14 mouse cellular contexts compared by ENCODE assay signal in genomic region chr19:36916876-36917389, GRCm38 (mm10). TPM values are rescaled to one million over a fixed set of nuclear protein-coding genes. Genes with fewer than 3 reads are reported as not detected.
DNase-seq lines count a peak whose midpoint lies in the region; ATAC-seq and TF ChIP-seq lines count a peak whose summit lies in the region.
"Had no signal": no experiment of that assay in that cellular context is flagged by ENCODE, and none has a peak within 500 bp of the region (broad histone marks: within the 10 kb centered on the region; RNA-seq: fewer than 3 reads in every experiment).

No protein-coding gene starts in this region.

- peak overlapping the region; percentile 36 for H3K4me2 ChIP-seq in neural tube, embryonic 11.5 days (ENCODE audit: low read depth)
- H3K4me2 ChIP-seq in forebrain, postnatal 0 days (ENCODE audit: low read depth): peak overlapping the region; percentile 5; the same call in 1 of the 2 replicates
- peak overlapping the region; percentile 33 for H3K4me2 ChIP-seq in midbrain, embryonic 12.5 days (replicated peaks)
- no peak overlapping the region for H3K4me2 ChIP-seq in lung, postnatal 0 days (replicated peaks; ENCODE audit: low read depth, low read length)

- no peak overlapping the region for H3K27ac ChIP-seq in neural tube, embryonic 11.5 days (ENCODE audit: low read depth, low read length)
- H3K27ac ChIP-seq in forebrain, postnatal 0 days (ENCODE audit: low read depth, low read length): no peak overlapping the region
- no peak overlapping the region for H3K27ac ChIP-seq in midbrain, embryonic 12.5 days (replicated peaks)
- H3K27ac ChIP-seq in lung, postnatal 0 days (ENCODE audit: low read length): no peak overlapping the region
- H3K27ac ChIP-seq: embryonic facial prominence, embryonic 12.5 days; liver, embryonic 14.5 days had no signal

- no peaks in the 10 kb centered on the region for H3K9me3 ChIP-seq in neural tube, embryonic 11.5 days (ENCODE audit: control insufficient read depth, low read length)
- no peaks in the 10 kb centered on the region for H3K9me3 ChIP-seq in forebrain, postnatal 0 days (ENCODE audit: low read length)
- H3K9me3 ChIP-seq in midbrain, embryonic 12.5 days: no peaks in the 10 kb centered on the region
- H3K9me3 ChIP-seq in lung, postnatal 0 days (ENCODE audit: low read length): no peaks in the 10 kb centered on the region
- H3K9me3 ChIP-seq: embryonic facial prominence, embryonic 12.5 days had no signal

- peaks cover 6% of the 10 kb centered on the region; the same call in 1 of the 2 replicates for H3K4me1 ChIP-seq in neural tube, embryonic 11.5 days (ENCODE audit: control insufficient read depth, insufficient read depth, low read length)
- H3K4me1 ChIP-seq in forebrain, postnatal 0 days (ENCODE audit: insufficient read depth): no peaks in the 10 kb centered on the region
- peaks cover 11% of the 10 kb centered on the region; the same call in 1 of the 2 replicates for H3K4me1 ChIP-seq in midbrain, embryonic 12.5 days
- no peaks in the 10 kb centered on the region for H3K4me1 ChIP-seq in lung, postnatal 0 days (ENCODE audit: insufficient read depth, low read depth, low read length)
- H3K4me1 ChIP-seq: embryonic facial prominence, embryonic 12.5 days had no signal

- TF ChIP-seq CTCF in forebrain, postnatal 0 days (IDR thresholded peaks at IDR 0.05; ENCODE audit: low read depth): no peak
- TF ChIP-seq CTCF in lung, postnatal 0 days (IDR thresholded peaks at IDR 0.05): no peak

- DNase-seq in neural tube, embryonic 11.5 days (ENCODE audit: low spot score): no peak
- DNase-seq in neural tube, embryonic 10.5 days (ENCODE audit: extremely low spot score, low spot score): no peak
- no peak for DNase-seq in forebrain, postnatal 0 days
- no peak for DNase-seq in heart, postnatal 14 days
- DNase-seq in lung, postnatal 0 days (ENCODE audit: low spot score): no peak
- DNase-seq in urinary bladder, adult 2 months (ENCODE audit: low spot score): no peak
- DNase-seq: cerebellum, adult 11-12 months; gastrocnemius, postnatal 36 days; lung, postnatal 14 days; right cerebral cortex, postnatal 4 days had no signal

- no peak for TF ChIP-seq EP300 in lung, postnatal 0 days (IDR thresholded peaks at IDR 0.05)

- H3K36me3 ChIP-seq in neural tube, embryonic 11.5 days (ENCODE audit: control insufficient read depth, insufficient read depth, low read length): no peaks in the 10 kb centered on the region
- no peaks in the 10 kb centered on the region for H3K36me3 ChIP-seq in forebrain, postnatal 0 days (ENCODE audit: insufficient read depth)
- no peaks in the 10 kb centered on the region for H3K36me3 ChIP-seq in midbrain, embryonic 12.5 days
- no peaks in the 10 kb centered on the region for H3K36me3 ChIP-seq in lung, postnatal 0 days (ENCODE audit: insufficient read depth, low read length)
- H3K36me3 ChIP-seq: embryonic facial prominence, embryonic 12.5 days had no signal

- WGBS in neural tube, embryonic 11.5 days: 80% methylated on average over 1 of the region's 1 CpGs
- WGBS in forebrain, postnatal 0 days: 79% methylated on average over 1 of the region's 1 CpGs
- 86% methylated on average over 1 of the region's 1 CpGs for WGBS in midbrain, embryonic 12.5 days
- 55% methylated on average over 1 of the region's 1 CpGs for WGBS in lung, postnatal 0 days

- no peaks in the 10 kb centered on the region for H3K27me3 ChIP-seq in neural tube, embryonic 11.5 days (ENCODE audit: control insufficient read depth, insufficient read depth, low read length)
- no peaks in the 10 kb centered on the region for H3K27me3 ChIP-seq in forebrain, postnatal 0 days (ENCODE audit: insufficient read depth, low read length)
- H3K27me3 ChIP-seq in midbrain, embryonic 12.5 days: 0 out of 2 replicates have a peak, but pooled peaks cover 8% of the 10 kb centered on the region
- H3K27me3 ChIP-seq in lung, postnatal 0 days (replicated peaks; ENCODE audit: insufficient read depth, low read length): no peaks in the 10 kb centered on the region
- H3K27me3 ChIP-seq: embryonic facial prominence, embryonic 12.5 days had no signal

- no peak for ATAC-seq in neural tube, embryonic 11.5 days (ENCODE audit: insufficient read depth, low FRiP score, low TSS enrichment)
- ATAC-seq in forebrain, postnatal 0 days: no peak
- no peak for ATAC-seq in midbrain, embryonic 12.5 days (ENCODE audit: low FRiP score, low read depth)
- no peak for ATAC-seq in lung, postnatal 0 days
- ATAC-seq in megakaryocyte progenitor cell, adult 5-6 weeks (replicated peaks; ENCODE audit: poor library complexity): no peak

- no peak overlapping the region for H3K9ac ChIP-seq in neural tube, embryonic 11.5 days (ENCODE audit: low read length)
- H3K9ac ChIP-seq in forebrain, postnatal 0 days: no peak overlapping the region
- no peak overlapping the region for H3K9ac ChIP-seq in midbrain, embryonic 12.5 days (replicated peaks)
- no peak overlapping the region for H3K9ac ChIP-seq in lung, postnatal 0 days (replicated peaks; ENCODE audit: low read depth)
- H3K9ac ChIP-seq: embryonic facial prominence, embryonic 12.5 days; liver, embryonic 14.5 days had no signal

- peak overlapping the region; percentile 16 for H3K4me3 ChIP-seq in neural tube, embryonic 11.5 days (ENCODE audit: low read depth, low read length)
- H3K4me3 ChIP-seq in forebrain, postnatal 0 days (ENCODE audit: low read depth, low read length): no peak overlapping the region
- no peak overlapping the region for H3K4me3 ChIP-seq in midbrain, embryonic 12.5 days
- H3K4me3 ChIP-seq in lung, postnatal 0 days (ENCODE audit: low read depth, low read length): no peak overlapping the region
- H3K4me3 ChIP-seq: embryonic facial prominence, embryonic 12.5 days had no signal

- intact Hi-C loops in heart, postnatal 14 days (cut with DNase I): loop anchor here (5.0 kb wide), 1 partner anchor 35 kb away; no protein-coding TSS in a partner anchor

RNA-seq across cellular contexts. Expression of gene Fgfbp3, which starts 2.5 kb away (rescaled TPM):
- 60.8 and 65.0 TPM in 2 replicates for polyA plus RNA-seq in neural tube, embryonic 11.5 days (2014; fragmentation: Nextera tagmentation; extraction: Ambion mirVana)
- total RNA-seq in forebrain, postnatal 0 days (2014; rRNA removed): 33.0 and 44.8 TPM in 2 replicates
- polyA plus RNA-seq in forebrain, postnatal 0 days (2015; fragmentation: Nextera tagmentation; extraction: Ambion mirVana): 40.0 and 41.6 TPM in 2 replicates
- 51.7 and 54.4 TPM in 2 replicates for polyA plus RNA-seq in midbrain, embryonic 12.5 days (2016; fragmentation: Nextera tagmentation; extraction: Ambion mirVana)
- total RNA-seq in heart, postnatal 14 days (2021): 1 to 10 TPM; 1.9 TPM
- polyA plus RNA-seq in lung, postnatal 0 days (2015; fragmentation: Nextera tagmentation; extraction: Ambion mirVana): 7.6 and 8.2 TPM in 2 replicates
- 3.8 and 4.6 TPM in 2 replicates for polyA plus RNA-seq in urinary bladder, adult 2 months (2012; rRNA removed)
- total RNA-seq in megakaryocyte progenitor cell, adult 5-6 weeks (2015): 2.0 and 3.6 TPM in 2 replicates
- 0.58 and 2.0 TPM in 2 replicates for total RNA-seq in megakaryocyte progenitor cell, adult 5-6 weeks (2017)

RNA-seq across cellular contexts. Expression of gene Btaf1, which starts 8.9 kb away (rescaled TPM):
- 21.9 and 22.2 TPM in 2 replicates for polyA plus RNA-seq in neural tube, embryonic 11.5 days (2014; fragmentation: Nextera tagmentation; extraction: Ambion mirVana)
- total RNA-seq in forebrain, postnatal 0 days (2014; rRNA removed): 23.0 and 25.0 TPM in 2 replicates
- 2.4 and 3.3 TPM in 2 replicates for polyA plus RNA-seq in forebrain, postnatal 0 days (2015; fragmentation: Nextera tagmentation; extraction: Ambion mirVana)
- 20.3 and 21.0 TPM in 2 replicates for polyA plus RNA-seq in midbrain, embryonic 12.5 days (2016; fragmentation: Nextera tagmentation; extraction: Ambion mirVana)
- total RNA-seq in heart, postnatal 14 days (2021): 10 to 100 TPM; 12.9 to 13.4 TPM
- 6.4 and 7.2 TPM in 2 replicates for polyA plus RNA-seq in lung, postnatal 0 days (2015; fragmentation: Nextera tagmentation; extraction: Ambion mirVana)
- 9.1 and 9.6 TPM in 2 replicates for polyA plus RNA-seq in urinary bladder, adult 2 months (2012; rRNA removed)
- 39.9 and 45.4 TPM in 2 replicates for total RNA-seq in megakaryocyte progenitor cell, adult 5-6 weeks (2015)
- 51.6 and 71.5 TPM in 2 replicates for total RNA-seq in megakaryocyte progenitor cell, adult 5-6 weeks (2017)
